Mouse (Mus musculus) embryo, embryonic 9.5 days (tissue): ENCODE measurements around the gene Muc4.

Source experiments
- DNase-seq: peaks from one replicate; pipeline ENCODE4 v3.0.0-alpha.2; 2017; ENCODE audit errors: extremely low spot score

Gene Muc4

GRCm38 (mm10) chr16:32803252-32803853 lies 67.7 kb downstream of the Muc4 start:
- DNase-seq, result no peak

DNA sequence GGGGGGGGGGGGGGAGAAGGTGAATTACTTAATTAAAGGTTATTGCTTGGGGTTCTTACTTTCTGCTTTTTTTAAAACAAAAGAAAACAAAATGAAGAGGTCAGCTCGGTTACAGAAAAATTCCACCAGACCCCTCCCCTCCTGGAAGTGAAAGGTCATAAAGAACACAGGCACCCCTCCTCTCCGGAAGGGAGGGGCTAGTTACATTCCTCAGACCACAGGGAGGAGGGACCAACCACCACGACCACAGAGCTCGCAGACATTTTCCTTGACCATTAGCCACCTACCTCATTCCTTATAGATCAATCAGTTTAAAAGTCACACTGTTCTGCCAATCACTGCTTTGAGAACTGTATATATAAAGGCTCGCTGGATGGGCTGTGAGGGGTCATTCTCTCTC lies 68.2 kb downstream of the Muc4 start:
- DNase-seq, result no peak

DNA sequence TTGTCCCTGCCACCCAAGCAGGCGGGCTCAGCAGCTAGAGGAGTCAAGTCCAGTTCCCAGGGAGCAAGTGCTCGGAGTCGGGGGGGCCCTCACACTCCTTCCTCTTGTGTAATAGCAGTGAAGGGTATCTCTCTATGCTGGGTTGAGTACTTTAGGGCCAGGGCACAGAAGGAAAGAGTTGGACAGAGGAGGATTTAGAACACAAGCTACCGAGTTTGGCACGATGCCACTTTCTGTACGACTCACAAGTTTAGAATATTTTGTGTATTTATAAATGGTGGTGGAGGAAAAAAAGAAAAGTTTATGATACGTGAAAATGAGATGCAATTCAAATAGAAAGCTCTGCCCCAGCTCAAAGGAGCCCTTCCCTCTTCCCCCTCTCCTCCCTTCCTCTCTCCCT lies 69.5 kb downstream of the Muc4 start:
- DNase-seq, result no peak

DNA sequence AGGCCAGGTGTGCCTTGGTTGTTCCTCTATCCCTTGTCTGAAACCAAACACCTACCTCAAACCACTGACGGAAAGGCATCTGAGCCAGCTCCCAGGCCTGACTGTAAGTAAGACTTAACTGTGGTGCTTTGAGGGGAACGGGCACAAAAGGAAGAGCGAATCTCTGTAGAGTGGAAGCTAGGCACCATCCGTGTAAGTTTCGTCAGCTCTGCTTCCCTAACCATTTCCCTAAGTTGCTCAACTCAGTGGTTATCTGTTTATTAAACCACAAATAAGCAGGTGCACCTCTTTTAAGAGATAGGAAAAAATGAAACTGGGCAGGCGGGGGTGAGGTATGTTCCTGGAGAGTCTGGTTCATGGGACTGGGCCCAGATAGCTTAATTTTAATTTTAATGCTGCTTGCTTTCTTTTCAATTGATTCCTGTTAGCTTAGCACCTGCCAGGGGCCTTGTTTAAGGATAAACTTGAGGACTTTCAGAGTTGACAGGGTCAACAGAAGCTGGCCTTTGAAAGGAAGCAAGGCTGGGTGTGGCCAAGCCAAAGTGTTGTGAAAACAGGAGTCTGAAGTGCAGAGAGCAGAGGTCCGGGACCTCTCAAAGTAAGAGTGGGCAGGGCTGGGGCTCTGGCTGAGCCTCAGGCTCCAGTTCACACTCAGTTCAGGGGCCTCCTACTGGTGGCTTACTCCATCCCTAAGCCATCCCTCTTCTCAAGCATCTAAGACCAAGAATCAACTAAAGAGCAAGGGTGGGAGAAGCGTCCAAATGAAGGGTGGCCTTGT lies 71.9 kb downstream of the Muc4 start:
- DNase-seq, result no peak

- no peak for DNase-seq
These were observed 74.6 kb downstream of the Muc4 start, which contains the start of gene Smbd1 for GRCm38 (mm10) chr16:32810321-32810720. Gene Smbd1 (minus strand): TSS chr16:32810477.

GRCm38 (mm10) chr16:32812888-32813361 lies 77.2 kb downstream of the Muc4 start:
- peak; percentile 82 for DNase-seq

GRCm38 (mm10) chr16:32813362-32813761 lies 77.7 kb downstream of the Muc4 start:
- DNase-seq, result no peak

DNA sequence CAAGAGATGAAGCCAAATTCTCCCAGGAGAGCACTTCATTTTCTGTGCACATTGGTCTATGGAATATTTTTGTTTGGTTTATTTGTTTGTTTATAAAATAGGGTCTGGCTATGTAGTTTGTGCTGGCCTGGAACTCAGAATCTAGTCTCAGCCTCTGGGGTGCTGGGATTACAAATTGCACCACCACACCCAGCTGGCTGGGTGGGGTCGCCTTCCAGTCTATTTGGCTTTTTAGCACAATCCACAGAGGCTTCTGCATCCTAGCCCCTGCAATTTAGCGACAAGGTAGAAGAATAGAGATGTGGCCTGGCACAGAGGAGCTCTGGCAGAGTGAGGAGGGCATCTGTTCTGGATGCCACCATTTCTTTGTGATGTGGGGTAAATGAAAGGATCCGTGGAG lies 78.1 kb downstream of the Muc4 start:
- no peak for DNase-seq

DNA sequence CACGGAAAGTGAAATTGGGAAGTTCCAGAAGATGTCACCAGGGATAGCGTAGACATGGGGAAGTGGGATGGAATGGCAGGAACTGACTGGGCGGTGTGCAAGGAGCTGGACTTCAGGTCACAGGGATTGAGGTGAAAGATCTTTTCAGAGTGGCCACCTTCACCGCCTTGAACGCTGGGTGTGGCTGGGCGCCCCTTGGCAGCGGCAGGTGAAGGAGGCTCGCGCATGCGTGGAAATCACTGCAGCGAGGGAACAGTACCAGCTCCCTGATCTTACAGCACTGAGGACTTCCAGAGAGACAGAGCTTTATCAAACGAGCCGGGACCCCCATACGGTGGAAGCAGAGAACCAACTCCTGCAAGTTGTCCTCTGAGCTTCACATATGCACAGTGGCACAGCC lies 78.9 kb downstream of the Muc4 start:
- DNase-seq, result peak; percentile 32

- DNase-seq, result peak; percentile 67
These were observed 79.5 kb downstream of the Muc4 start for GRCm38 (mm10) chr16:32815160-32815605.

- no peak for DNase-seq
These were observed 82.3 kb downstream of the Muc4 start for GRCm38 (mm10) chr16:32818036-32818435.

- no peak for DNase-seq
These were observed 82.8 kb downstream of the Muc4 start for GRCm38 (mm10) chr16:32818441-32818840.

DNA sequence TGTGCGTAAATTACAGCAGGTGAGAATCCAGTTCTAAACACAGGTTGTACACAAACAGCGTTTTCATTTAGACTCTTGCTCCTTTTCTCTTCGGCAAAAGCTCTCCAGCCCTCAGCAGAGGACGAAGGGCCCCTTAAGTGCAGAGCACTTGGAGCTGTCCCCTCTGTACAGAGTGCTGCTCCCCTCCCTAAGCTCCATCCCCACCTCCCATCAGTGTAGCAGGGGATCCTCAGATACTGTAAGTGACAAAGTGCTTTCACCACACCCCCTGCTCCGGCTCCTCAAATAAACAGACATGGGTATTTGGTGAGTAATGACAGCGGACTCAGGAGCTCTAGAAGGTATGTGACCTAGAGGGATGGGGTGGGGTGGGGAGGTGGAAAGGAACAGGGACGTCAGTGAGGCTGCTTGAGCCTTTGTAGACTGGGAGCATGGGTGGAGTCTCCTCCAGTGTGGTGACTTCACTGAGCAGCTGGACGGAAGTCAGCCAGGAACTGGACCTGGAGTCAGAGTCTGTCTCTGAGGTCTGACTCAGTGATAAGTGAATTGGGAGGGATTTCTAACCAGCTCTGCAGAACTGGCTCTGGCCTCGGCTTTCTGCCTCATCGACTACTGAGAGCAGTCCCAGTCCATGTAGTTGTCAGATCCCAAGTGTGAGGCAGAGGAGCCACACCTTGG lies 86.2 kb downstream of the Muc4 start:
- no peak for DNase-seq

DNA sequence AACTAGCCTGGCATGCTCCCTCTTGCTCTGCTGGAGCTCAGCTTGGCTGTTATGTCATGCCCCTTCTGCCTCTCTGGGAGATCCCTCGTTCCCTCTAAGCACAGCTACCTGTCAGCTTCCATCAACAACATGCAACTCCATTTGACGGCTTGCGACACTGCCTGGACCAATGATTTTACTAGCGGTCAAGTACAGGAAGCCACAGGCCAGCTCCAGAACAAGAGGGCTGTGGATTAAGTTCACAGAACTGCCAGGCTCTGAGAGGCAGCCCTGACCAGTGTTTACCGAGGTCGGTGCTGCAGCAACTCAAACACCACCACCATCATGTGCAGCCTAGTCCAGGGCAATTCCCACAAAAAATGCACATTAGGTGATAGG lies 86.8 kb downstream of the Muc4 start:
- DNase-seq, result no peak

GRCm38 (mm10) chr16:32822881-32823280 lies 87.2 kb downstream of the Muc4 start:
- no peak for DNase-seq

GRCm38 (mm10) chr16:32823487-32823886 lies 87.8 kb downstream of the Muc4 start:
- DNase-seq, result no peak

DNA sequence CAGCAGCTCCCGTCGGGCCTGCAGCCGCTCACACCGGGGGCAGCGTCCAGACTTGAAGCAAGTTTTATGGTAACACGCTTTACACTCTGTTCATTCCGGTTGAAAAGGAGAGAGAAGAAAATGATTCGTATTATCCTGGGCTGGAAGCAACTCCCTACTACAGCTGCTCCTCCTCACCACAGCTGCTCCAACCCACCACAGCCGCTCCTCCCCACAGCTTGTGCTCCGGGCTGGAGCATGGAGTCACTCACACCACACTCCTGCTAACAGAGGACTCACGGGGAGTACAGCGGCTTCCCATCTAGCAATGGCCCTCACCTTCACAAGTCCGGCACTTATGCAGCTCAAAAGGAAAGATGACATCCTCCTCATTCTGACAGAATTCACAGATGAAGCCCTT lies 88.4 kb downstream of the Muc4 start:
- no peak for DNase-seq

GRCm38 (mm10) chr16:32825380-32825779 lies 89.7 kb downstream of the Muc4 start:
- DNase-seq, result no peak

GRCm38 (mm10) chr16:32826521-32826920 lies 90.8 kb downstream of the Muc4 start:
- DNase-seq, result no peak

DNA sequence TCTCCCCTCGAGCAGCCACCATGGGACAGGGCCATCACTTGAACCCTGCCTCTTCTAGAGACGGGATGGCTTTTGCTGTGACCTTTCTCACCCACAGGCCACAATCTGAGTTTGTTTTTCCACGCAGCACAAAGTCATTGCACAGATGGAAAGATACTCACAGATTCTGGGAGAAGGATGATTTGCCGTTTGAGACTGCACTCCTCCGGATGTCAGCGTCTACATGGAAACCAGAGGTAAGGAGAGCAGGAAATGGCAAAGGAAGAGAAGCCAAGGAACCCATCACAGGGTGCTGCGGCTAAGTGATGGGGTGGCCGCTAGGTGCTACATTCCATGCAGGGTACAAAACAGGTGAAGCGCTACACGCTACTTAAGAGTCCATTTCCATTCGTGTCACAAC lies 93.4 kb downstream of the Muc4 start:
- no peak for DNase-seq

GRCm38 (mm10) chr16:32831501-32831900 lies 95.8 kb downstream of the Muc4 start:
- DNase-seq, result no peak
